Mouse (Mus musculus) heart, embryonic 11.5 days (tissue): ENCODE measurements around the gene Psmd13. TPM values are rescaled to one million over a fixed set of nuclear protein-coding genes. Genes with fewer than 3 reads are reported as not detected.
A peak's percentile ranks its signal among the peaks of the same experiment; 100 is the strongest.
"Not testable (repeated sequence)": the region's sequence is repeated elsewhere in the genome, so short reads cannot be mapped to it uniquely, and the experiment has no call there.

Experiments
- ATAC-seq: fragments of 200-750 bp; cut with Nextera tagmentation; replicated peaks from 2 replicates; pipeline ENCODE4 v1.8.0; 2017; ENCODE audit warnings: moderate library complexity; ENCODE audit not compliant: insufficient number of reproducible peaks, low FRiP score, low TSS enrichment
- H3K27ac ChIP-seq: fragments of 300-500 bp; sonication (generic); 2 replicates; pipeline ENCODE4 v1.5.1; 2014; ENCODE audit warnings: mild to moderate bottlenecking, low read depth, low read length
- H3K27me3 ChIP-seq: fragments of 300-500 bp; sonication (generic); 2 replicates; pipeline ENCODE4 v1.6.1; 2014; ENCODE audit warnings: mild to moderate bottlenecking, low read length, mixed read lengths; ENCODE audit not compliant: control insufficient read depth, insufficient read depth
- H3K36me3 ChIP-seq: fragments of 300-500 bp; sonication (generic); 2 replicates; pipeline ENCODE4 v1.6.1; 2014; ENCODE audit warnings: mild to moderate bottlenecking, low read length, moderate library complexity, mixed read lengths; ENCODE audit not compliant: control insufficient read depth, insufficient read depth
- H3K4me1 ChIP-seq: fragments of 300-500 bp; sonication (generic); 2 replicates; pipeline ENCODE4 v1.6.1; 2014; ENCODE audit warnings: low read length; ENCODE audit not compliant: control insufficient read depth, insufficient read depth
- H3K4me2 ChIP-seq: fragments of 300-500 bp; sonication (generic); 2 replicates; pipeline ENCODE4 v1.6.1; 2014; ENCODE audit warnings: mild to moderate bottlenecking, moderate library complexity
- H3K4me3 ChIP-seq: fragments of 300-500 bp; sonication (generic); 2 replicates; pipeline ENCODE4 v1.5.1; 2014; ENCODE audit warnings: low read depth, low read length
- H3K9ac ChIP-seq: fragments of 300-500 bp; sonication (generic); 2 replicates; pipeline ENCODE4 v1.6.1; 2014; ENCODE audit warnings: mild to moderate bottlenecking, low read depth, low read length, moderate library complexity
- H3K9me3 ChIP-seq: fragments of 300-500 bp; sonication (generic); replicated peaks from 2 replicates; pipeline ENCODE4 v1.6.1; 2016; ENCODE audit warnings: low read length; ENCODE audit not compliant: control insufficient read depth
- WGBS: fragments of 180-500 bp; shearing (Covaris S2); extraction: QIAGEN DNeasy Blood & Tissue Kit; methylation state at CpG from one replicate; pipeline ENCODE4 v1.1.7; 2014; ENCODE audit not compliant: insufficient replicate concordance; 5-methylcytosine and 5-hydroxymethylcytosine counted together
- polyA plus RNA-seq: library from polyadenylated mRNA; unstranded; fragments of >200 nt; fragmentation: Nextera tagmentation; extraction: Ambion mirVana; gene quantifications from 2 replicates; pipeline ENCODE4 v1.2.1, GENCODE M21; 2014

The Psmd13 gene
- polyA plus RNA-seq, 1 experiment from 2014 or later = 139 TPM

GRCm38 (mm10) chr7:140860728-140861127, 21.0 kb upstream of the Psmd13 start:
- 87% methylated on average over 5 of the region's 5 CpGs for WGBS
- Histone ChIP-seq H3K4me3 (no peak overlapping the region), H3K4me2 (no peak overlapping the region), H3K9ac (no peak overlapping the region), H3K9me3 (no peaks in the 10 kb centered on the region), H3K27me3 (no peaks in the 10 kb centered on the region), H3K36me3 (peaks cover 26% of the 10 kb centered on the region), H3K4me1 (peaks cover 9% of the 10 kb centered on the region), H3K27ac (no peak overlapping the region)
- no peak for ATAC-seq

- Histone ChIP-seq H3K9me3 (no peaks in the 10 kb centered on the region), H3K4me1 (no peaks in the 10 kb centered on the region), H3K36me3 (peaks cover 25% of the 10 kb centered on the region), H3K9ac (no peak overlapping the region), H3K27ac (no peak overlapping the region), H3K4me2 (no peak overlapping the region), H3K27me3 (no peaks in the 10 kb centered on the region), H3K4me3 (no peak overlapping the region)
- 88% methylated on average over 12 of the region's 12 CpGs for WGBS
- no peak for ATAC-seq
Observed at GRCm38 (mm10) chr7:140864761-140865160, 17.0 kb upstream of the Psmd13 start.

- H3K4me1 ChIP-seq = no peaks in the 10 kb centered on the region
- H3K27ac ChIP-seq = no peak overlapping the region
- H3K4me3 ChIP-seq = no peak overlapping the region
- no peak overlapping the region for H3K4me2 ChIP-seq
- H3K27me3 ChIP-seq = no peaks in the 10 kb centered on the region
- WGBS = 88% methylated on average over 4 of the region's 4 CpGs
- H3K36me3 ChIP-seq = peaks cover 4% of the 10 kb centered on the region; the same call in 1 of the 2 replicates
- no peak for ATAC-seq
- H3K9me3 ChIP-seq = no peaks in the 10 kb centered on the region
- H3K9ac ChIP-seq = no peak overlapping the region
Observed at GRCm38 (mm10) chr7:140874224-140874623, 7.5 kb upstream of the Psmd13 start.

DNA sequence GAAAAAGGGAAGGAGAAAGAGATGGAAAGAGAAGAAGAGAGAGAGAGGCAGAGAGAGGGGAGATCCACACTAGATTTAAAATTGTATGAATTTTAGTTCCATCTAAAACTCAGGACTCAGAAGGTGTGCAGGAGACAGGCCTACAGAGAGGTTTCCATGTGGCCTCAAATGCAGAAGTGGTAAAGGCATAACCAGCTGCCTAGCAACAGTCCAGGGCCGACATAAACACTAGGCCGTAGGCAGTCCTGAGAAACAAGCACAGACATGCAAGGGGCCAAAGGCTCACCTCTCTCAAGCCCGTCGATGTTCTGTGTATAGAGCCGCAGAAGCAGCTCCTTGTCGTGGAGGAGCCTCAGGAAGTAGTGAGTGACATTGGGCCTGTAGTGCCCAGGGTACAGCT, 4.4 kb upstream of the Psmd13 start:
- Histone ChIP-seq H3K27ac (no peak overlapping the region), H3K27me3 (no peaks in the 10 kb centered on the region), H3K4me3 (no peak overlapping the region), H3K4me2 (no peak overlapping the region), H3K9ac (no peak overlapping the region), H3K36me3 (peaks cover 2% of the 10 kb centered on the region; the same call in 1 of the 2 replicates), H3K9me3 (no peaks in the 10 kb centered on the region), H3K4me1 (peaks cover 2% of the 10 kb centered on the region; the same call in 1 of the 2 replicates)
- ATAC-seq = no peak
- WGBS = 84% methylated on average over 6 of the region's 6 CpGs

GRCm38 (mm10) chr7:140879355-140879754, 2.4 kb upstream of the Psmd13 start:
- H3K4me3 ChIP-seq = no peak overlapping the region
- WGBS = 82% methylated on average over 7 of the region's 7 CpGs

GRCm38 (mm10) chr7:140880419-140880818, 1.3 kb upstream of the Psmd13 start:
- Histone ChIP-seq H3K36me3 (0 out of 2 replicates have a peak, but pooled peaks cover under 1% of the 10 kb centered on the region), H3K4me2 (peak overlapping the region; percentile 78), H3K9me3 (no peaks in the 10 kb centered on the region), H3K27me3 (no peaks in the 10 kb centered on the region), H3K4me1 (peaks cover 7% of the 10 kb centered on the region; the same call in 1 of the 2 replicates), H3K27ac (no peak overlapping the region), H3K9ac (no peak overlapping the region), H3K4me3 (peak overlapping the region; percentile 72; the same call in 1 of the 2 replicates)
- WGBS = 83% methylated on average over 3 of the region's 3 CpGs
- ATAC-seq = no peak

More at GRCm38 (mm10) chr7:140879355-140879754, 2.4 kb upstream of the Psmd13 start:
- Histone ChIP-seq H3K4me2 (no peak overlapping the region), H3K9me3 (no peaks in the 10 kb centered on the region), H3K9ac (no peak overlapping the region), H3K4me1 (peaks cover 7% of the 10 kb centered on the region; the same call in 1 of the 2 replicates), H3K27ac (no peak overlapping the region), H3K27me3 (no peaks in the 10 kb centered on the region), H3K36me3 (peaks cover 2% of the 10 kb centered on the region; the same call in 1 of the 2 replicates)
- no peak for ATAC-seq

DNA sequence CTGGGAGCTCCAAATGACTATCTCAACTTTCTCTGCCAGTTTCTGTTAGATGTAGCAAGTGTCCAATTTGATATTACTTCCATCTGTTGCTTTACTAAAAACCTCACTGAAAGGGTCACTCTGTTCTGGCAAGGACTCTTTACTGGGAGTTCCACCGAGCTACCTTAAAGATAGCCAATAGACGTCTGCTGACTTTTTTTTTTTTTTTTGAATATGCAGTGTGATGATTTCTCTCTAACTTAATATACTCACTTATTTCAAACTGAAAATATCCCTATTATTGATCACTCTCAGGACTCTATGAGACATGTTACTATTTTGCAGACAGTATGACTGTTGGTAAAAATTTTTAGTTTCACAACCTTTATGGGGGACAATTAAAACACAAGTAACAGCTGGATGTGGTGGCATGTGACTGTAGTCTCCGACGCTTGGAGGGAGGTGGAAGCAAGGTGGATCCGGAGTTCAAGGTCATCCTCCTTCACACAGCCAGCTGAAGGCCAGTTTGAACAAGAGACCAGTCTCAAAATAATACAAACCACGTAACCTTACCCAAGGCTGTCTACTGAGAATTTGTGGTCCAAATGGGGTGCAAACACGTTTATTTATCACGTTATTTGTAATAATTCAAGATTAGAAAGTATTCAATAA, 778 bp upstream of the Psmd13 start:
- peak overlapping the region; percentile 64; the same call in 1 of the 2 replicates for H3K27ac ChIP-seq
- peaks cover 7% of the 10 kb centered on the region; the same call in 1 of the 2 replicates for H3K4me1 ChIP-seq
- H3K9me3 ChIP-seq = no peaks in the 10 kb centered on the region
- ATAC-seq = no peak
- peak overlapping the region; percentile 78 for H3K4me2 ChIP-seq
- peak overlapping the region; percentile 72 for H3K4me3 ChIP-seq
- H3K27me3 ChIP-seq = no peaks in the 10 kb centered on the region
- 0 out of 2 replicates have a peak, but pooled peaks cover 3% of the 10 kb centered on the region for H3K36me3 ChIP-seq
- H3K9ac ChIP-seq = peak overlapping the region; percentile 72; the same call in 1 of the 2 replicates
- WGBS = 18% methylated on average over 8 of the region's 8 CpGs

DNA sequence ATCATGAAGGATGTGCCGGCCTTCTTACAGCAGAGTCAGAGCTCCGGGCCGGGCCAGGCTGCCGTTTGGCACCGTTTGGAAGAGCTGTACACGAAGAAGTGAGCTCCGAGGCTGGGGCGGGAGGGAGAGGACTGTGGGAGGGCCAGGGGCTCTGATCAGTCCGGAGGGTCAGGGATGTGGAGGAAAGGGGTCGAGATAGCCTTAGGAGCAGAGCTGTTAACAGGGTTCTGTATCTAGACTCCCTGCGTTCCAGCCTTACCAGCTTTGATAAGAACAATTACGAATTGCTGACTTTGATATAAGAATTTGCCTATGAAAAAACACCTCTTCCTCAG, 668 bp downstream of the Psmd13 start:
- peaks cover 7% of the 10 kb centered on the region; the same call in 1 of the 2 replicates for H3K4me1 ChIP-seq
- no peaks in the 10 kb centered on the region for H3K9me3 ChIP-seq
- no peaks in the 10 kb centered on the region for H3K27me3 ChIP-seq
- H3K27ac ChIP-seq = peak overlapping the region; percentile 87; the same call in 1 of the 2 replicates
- under 1% methylated on average over 12 of the region's 12 CpGs for WGBS
- peak overlapping the region; percentile 78 for H3K4me2 ChIP-seq
- H3K9ac ChIP-seq = peak overlapping the region; percentile 72
- 0 out of 2 replicates have a peak, but pooled peaks cover 3% of the 10 kb centered on the region for H3K36me3 ChIP-seq
- peak overlapping the region; percentile 72 for H3K4me3 ChIP-seq
- peak; percentile 29; the same call in 1 of the 2 replicates for ATAC-seq

DNA sequence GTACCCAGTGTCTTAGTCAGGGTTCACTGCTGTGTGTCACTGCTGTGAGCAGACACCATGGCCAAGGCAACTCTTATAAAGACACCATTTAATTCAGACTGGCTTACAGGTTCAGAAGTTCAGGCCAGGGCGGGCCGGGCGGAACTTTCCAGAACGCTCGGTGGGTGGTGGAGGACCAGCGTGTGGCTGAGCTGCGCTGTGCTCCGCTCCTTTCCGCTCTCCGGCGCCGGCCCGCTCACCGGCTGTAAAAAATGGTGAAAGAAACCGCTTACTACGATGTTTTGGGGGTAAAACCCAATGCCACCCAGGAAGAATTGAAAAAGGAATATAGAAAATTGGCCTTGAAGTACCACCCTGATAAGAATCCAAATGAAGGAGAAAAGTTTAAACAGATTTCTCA, 8.9 kb downstream of the Psmd13 start:
- 95% methylated on average over 16 of the region's 16 CpGs for WGBS
- ATAC-seq, H3K4me3 ChIP-seq: not testable (repeated sequence)

More for the DNA sequence above, 8.9 kb downstream of the Psmd13 start:
- H3K9me3 ChIP-seq, H3K4me1 ChIP-seq, H3K27ac ChIP-seq, H3K4me2 ChIP-seq, H3K9ac ChIP-seq, H3K27me3 ChIP-seq: not testable (repeated sequence)
- H3K36me3 ChIP-seq = peaks cover 20% of the 10 kb centered on the region
